Mouse (Mus musculus): ENCODE results near the gene Dynll1. TPM values are rescaled to one million over a fixed set of nuclear protein-coding genes. Genes with fewer than 3 reads are reported as not detected.

Gene Dynll1
- 1,439 and 1,513 TPM in 2 replicates for polyA plus RNA-seq (2015; fragmentation: Nextera tagmentation; extraction: Ambion mirVana)

DNA sequence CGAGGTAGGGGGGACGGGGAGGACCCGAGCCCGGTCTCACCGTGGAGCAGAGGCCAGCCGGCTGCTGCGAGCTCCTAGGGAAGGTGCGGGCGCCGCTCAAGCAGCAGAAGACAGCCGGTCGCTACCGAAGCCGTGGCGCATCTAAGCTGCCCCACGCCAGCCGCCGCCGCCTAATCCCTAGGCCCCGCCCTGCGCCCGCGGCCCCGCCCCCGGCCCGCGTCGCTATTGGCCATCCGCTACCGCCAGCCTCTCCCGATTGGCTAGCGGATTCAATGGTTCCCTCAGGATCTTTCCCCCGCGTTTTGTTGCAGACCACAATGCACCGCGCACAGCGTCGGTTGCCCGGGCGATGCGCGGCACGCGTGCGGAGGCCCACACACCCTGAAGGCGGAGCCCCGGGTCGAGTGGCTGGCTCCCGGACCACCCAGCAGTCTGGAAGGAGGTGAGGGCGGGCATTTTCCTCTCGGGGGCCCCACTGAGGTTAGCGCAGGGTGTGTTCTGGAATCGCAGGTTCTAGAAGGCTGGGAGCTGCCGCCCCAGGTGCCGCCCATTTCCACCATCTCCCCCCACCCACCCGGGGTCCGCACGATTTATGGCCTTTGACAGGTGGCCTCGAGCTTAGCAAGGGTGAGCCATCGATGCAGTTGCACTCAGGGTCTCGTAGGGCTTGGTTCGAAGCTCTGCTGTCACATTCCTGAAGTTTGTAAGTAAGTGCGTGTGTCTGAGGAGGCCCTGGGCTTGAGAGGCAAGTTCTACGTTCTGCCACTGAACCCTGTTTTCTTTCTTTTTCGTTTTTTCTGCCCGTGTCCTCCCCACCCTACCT, at the start of gene Dynll1:
TSS of gene Dynll1 (minus strand) at position 208 of the 823 bp plus-strand sequence.
- WGBS: under 1% methylated on average over 65 of the region's 66 CpGs

DNA sequence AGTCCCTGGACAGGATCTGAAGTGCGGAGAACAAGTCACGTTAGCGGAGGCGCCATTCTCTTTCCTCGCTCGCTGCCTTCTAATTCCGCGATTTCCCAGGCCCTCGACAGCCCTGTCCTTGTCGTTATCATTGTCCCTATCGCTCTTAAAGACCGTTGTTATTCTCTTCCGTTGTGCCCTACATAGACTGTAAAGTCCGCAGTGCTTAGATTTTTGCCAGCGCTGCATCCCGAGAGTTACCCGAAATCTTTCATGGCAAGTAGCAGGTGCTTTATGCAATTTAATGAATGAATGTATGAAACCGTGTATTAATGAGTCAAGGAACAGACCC, 48.4 kb upstream of the Dynll1 start:
- WGBS: under 1% methylated on average over 18 of the region's 18 CpGs

More for the DNA sequence above, at the start of gene Dynll1:
- H3K4me3 ChIP-seq: peak within 1 kb of the TSS; percentile 93
- H3K36me3 ChIP-seq: peaks cover 30% of the 10 kb centered on the region
- no peaks in the 10 kb centered on the region for H3K9me3 ChIP-seq
- peak; percentile 97 for ATAC-seq (ENCODE audit: borderline replicate concordance, extremely low read depth, low FRiP score, low TSS enrichment)
- peaks cover 28% of the 10 kb centered on the region for H3K4me1 ChIP-seq
- H3K27ac ChIP-seq: peak within 1 kb of the TSS; percentile 96
- H3K4me2 ChIP-seq: peak within 1 kb of the TSS; percentile 83
- H3K27me3 ChIP-seq: no peaks in the 10 kb centered on the region
- peak within 1 kb of the TSS; percentile 95 for H3K9ac ChIP-seq

DNA sequence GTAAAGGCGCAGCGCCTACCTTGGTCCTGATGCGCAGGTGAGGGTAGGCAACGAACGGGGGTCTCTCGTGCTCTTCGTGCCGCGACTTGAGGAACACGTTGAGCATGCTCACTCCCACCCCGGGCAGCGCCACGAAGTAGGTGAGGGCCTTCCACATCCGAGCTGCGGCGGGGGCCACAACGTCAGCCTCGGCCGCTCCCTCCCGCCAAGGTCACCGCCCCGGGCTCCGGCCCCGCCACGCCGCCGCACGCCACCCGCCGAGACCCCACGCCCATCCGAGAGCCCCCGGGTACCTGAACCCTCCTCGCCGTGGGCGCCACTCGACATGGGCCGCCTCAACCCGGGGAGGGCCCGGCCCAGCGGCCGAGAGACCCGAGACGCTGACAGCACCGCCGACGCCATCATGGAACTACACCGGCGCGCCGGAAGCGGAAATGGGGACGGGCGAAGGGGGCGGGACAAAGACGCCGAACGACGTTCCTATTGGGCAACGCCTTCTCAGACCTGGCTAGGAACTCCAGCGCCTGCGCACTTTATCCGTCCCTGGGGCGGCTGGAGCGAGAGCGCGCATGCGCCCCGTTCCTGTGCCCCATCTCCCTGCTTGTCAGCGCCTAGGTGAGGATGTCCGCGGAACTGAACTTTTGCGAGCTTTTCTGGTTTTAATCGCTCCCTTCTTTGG, 47.9 kb upstream of the Dynll1 start, which contains the start of gene Cox6a1:
TSS of gene Cox6a1 (minus strand) at position 436 of the 679 bp plus-strand sequence.
- peaks cover 27% of the 10 kb centered on the region for H3K36me3 ChIP-seq
- no peaks in the 10 kb centered on the region for H3K27me3 ChIP-seq
- H3K9ac ChIP-seq: peak within 1 kb of the TSS; percentile 91
- WGBS: 0% methylated on average over 67 of the region's 74 CpGs
- peaks cover 13% of the 10 kb centered on the region for H3K4me1 ChIP-seq
- peak within 1 kb of the TSS; percentile 90 for H3K4me3 ChIP-seq
- peak within 1 kb of the TSS; percentile 70 for H3K4me2 ChIP-seq
- peak within 1 kb of the TSS; percentile 78 for H3K27ac ChIP-seq
- no peaks in the 10 kb centered on the region for H3K9me3 ChIP-seq
- ATAC-seq (ENCODE audit: borderline replicate concordance, extremely low read depth, low FRiP score, low TSS enrichment): peak; percentile 92

More for the DNA sequence above, 48.4 kb upstream of the Dynll1 start:
- Histone ChIP-seq H3K4me3 (peak overlapping the region; percentile 90), H3K9me3 (no peaks in the 10 kb centered on the region), H3K36me3 (peaks cover 22% of the 10 kb centered on the region), H3K9ac (peak overlapping the region; percentile 50), H3K4me2 (peak overlapping the region; percentile 70), H3K4me1 (peaks cover 13% of the 10 kb centered on the region), H3K27ac (peak overlapping the region; percentile 78), H3K27me3 (no peaks in the 10 kb centered on the region)
- ATAC-seq (ENCODE audit: borderline replicate concordance, extremely low read depth, low FRiP score, low TSS enrichment): peak; percentile 11; the same call in 1 of the 2 replicates

DNA sequence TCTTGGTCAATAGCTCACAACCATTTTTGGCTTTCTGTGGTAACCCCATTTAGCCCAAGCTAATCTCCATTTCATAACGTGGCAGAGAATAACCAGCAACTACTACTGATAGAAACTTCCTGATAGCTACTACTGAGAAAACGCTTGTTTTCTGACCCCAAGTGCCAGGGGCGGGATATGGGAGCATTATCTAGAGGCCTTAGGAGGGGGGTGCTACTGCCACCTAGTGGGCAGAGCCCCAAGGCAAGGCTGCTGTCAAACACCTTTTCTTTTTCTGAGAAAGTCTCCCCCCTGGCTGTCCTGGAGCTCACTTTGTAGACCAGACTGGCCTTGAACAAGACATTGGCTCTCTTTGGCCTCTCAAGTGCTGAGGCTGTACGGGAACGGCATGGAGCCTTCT, 46.8 kb upstream of the Dynll1 start:
- Histone ChIP-seq H3K4me2 (peak overlapping the region; percentile 70), H3K27ac (no peak overlapping the region), H3K27me3 (no peaks in the 10 kb centered on the region), H3K4me1 (peaks cover 16% of the 10 kb centered on the region), H3K4me3 (peak overlapping the region; percentile 90), H3K9ac (peak overlapping the region; percentile 91), H3K36me3 (peaks cover 38% of the 10 kb centered on the region), H3K9me3 (no peaks in the 10 kb centered on the region)
- under 1% methylated on average over 5 of the region's 5 CpGs for WGBS
- ATAC-seq (ENCODE audit: borderline replicate concordance, extremely low read depth, low FRiP score, low TSS enrichment): no peak

DNA sequence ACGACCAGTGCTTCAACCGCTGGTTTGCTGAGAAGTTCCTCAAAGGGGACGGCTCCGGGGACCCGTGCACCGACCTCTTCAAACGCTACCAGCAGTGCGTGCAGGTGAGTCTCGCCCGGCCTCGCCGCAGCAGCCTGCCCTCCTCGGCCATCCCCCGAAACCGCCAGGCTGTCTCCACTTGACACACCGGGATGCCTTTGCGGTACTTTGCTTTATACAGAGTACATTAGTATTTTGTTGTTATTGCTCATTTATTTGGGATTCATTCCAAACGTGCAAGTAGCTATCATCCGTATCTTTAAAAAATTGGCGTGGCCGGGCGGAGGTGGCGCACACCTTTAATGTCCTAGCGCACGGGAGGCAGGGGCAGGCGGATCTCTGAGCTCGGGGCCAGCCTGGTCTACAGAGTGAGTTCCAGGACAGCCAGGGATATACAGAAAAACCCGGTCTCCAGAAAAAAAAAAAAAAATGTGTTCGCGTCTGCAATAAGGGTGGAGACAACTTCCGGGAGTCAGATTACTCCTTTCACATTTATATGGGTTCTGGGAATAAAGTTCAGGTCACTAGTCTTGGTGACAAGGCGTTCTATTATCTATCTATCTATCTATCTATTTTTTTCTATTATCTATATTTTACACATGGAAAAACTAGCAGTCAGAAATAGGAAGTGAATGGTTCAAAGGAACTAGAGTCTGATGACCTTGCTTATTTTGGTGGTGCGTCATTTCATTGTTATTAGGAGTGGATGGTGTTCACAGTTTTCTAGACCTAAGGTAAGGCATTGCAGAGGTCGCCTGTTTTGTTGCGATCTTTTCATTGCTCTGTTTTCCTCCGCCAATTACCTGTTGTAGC, 40.7 kb upstream of the Dynll1 start:
- ATAC-seq (ENCODE audit: borderline replicate concordance, extremely low read depth, low FRiP score, low TSS enrichment): 0 out of 2 replicates have a peak, but pooled peaks have one; percentile 19
- Histone ChIP-seq H3K27ac (peak overlapping the region; percentile 69; the same call in 1 of the 2 replicates), H3K4me3 (peak overlapping the region; percentile 69), H3K4me1 (peaks cover 24% of the 10 kb centered on the region), H3K36me3 (peaks cover 43% of the 10 kb centered on the region), H3K4me2 (peak overlapping the region; percentile 60), H3K27me3 (no peaks in the 10 kb centered on the region), H3K9me3 (no peaks in the 10 kb centered on the region), H3K9ac (peak overlapping the region; percentile 78)
- 9% methylated on average over 36 of the region's 36 CpGs for WGBS

DNA sequence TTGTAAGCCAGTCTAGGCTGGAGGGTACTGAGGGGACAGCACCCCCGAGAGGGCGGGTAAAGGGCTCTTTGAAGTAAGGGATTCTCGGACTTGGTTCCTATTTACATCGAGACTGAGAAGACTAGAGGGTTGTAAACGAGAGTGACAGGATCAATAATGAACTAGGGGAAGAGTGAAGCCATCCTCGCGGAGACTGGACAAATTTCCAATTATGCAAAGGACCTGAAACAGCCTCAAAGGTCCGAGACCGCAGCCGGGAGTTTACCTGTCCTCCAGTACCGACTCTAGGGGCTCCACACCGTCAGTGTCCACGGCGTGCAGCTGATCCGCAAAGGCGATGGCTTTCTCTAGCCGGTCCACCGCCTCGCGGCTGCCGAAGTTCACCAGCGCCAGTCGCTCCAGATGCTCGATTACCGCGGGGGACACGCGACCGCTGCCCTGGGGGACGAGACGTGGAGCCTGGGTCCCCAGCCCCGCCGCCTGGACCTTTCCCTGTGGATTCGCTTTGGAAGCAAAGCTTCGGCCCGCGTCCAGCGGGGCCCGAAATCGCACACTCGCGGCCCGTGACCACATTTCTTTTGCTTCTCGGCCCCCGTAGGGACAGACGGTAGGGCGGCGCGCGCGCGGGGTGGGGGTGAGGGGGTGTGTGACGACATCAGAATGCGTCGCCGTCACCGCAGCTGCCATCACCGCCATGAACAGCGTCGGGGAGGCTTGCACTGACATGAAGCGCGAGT, 39.9 kb upstream of the Dynll1 start, which contains the start of the genes Gatc and Triap1:
TSS of gene Gatc (minus strand) at position 602 of the 737 bp plus-strand sequence.
TSS of gene Triap1 (plus strand) at position 649 of the 737 bp plus-strand sequence.
- under 1% methylated on average over 62 of the region's 62 CpGs for WGBS
- Histone ChIP-seq H3K36me3 (peaks cover 43% of the 10 kb centered on the region), H3K27me3 (no peaks in the 10 kb centered on the region), H3K4me2 (peak within 1 kb of the TSS; percentile 60), H3K9me3 (no peaks in the 10 kb centered on the region), H3K4me3 (peak within 1 kb of the TSS; percentile 69), H3K27ac (peak within 1 kb of the TSS; percentile 69), H3K4me1 (peaks cover 24% of the 10 kb centered on the region), H3K9ac (peak within 1 kb of the TSS; percentile 78)
- ATAC-seq (ENCODE audit: borderline replicate concordance, extremely low read depth, low FRiP score, low TSS enrichment): peak; percentile 93

DNA sequence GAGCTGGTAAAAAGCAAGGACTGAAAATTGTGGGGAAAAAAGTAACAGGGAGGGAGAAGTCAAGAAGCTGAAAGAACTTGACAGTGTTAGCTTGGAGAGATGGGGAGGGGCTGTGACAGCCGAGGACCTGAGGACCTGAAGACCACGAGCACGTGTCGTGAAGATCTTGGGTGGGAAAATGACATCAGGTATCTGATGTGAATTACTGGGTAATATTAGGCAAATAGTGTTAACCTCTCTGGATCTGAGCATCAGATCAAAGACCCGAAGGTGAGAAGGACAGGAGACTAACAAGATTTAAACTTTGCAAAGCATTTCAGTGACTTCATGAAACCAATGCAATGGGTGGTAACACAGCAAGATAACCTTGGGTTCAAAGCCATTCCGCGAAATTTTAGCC, 39.2 kb upstream of the Dynll1 start:
- Histone ChIP-seq H3K36me3 (peaks cover 43% of the 10 kb centered on the region), H3K9ac (peak overlapping the region; percentile 78), H3K4me2 (peak overlapping the region; percentile 60), H3K27me3 (no peaks in the 10 kb centered on the region), H3K27ac (no peak overlapping the region), H3K4me1 (peaks cover 24% of the 10 kb centered on the region), H3K9me3 (no peaks in the 10 kb centered on the region), H3K4me3 (peak overlapping the region; percentile 69)
- WGBS: 16% methylated on average over 7 of the region's 7 CpGs
- no peak for ATAC-seq (ENCODE audit: borderline replicate concordance, extremely low read depth, low FRiP score, low TSS enrichment)

DNA sequence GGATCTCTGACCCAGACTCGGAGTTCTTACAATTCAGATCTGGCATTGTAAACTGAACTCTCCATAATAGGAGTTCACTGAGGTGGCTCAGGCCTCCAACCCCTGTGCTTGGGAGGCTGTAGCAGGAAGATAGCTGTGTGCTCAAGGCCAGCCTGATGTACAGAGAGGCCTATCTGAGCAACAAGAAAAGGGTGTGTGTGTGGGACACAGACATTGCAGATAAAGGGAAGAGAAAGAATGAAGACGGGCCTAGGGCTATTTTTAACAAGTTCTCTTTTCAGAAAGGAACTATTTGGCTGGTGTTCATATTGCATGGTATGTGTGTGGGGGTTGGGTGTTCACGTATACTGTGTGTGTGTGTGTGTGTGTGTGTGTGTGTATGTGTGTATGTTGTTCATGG, 32.8 kb upstream of the Dynll1 start:
- no peak overlapping the region for H3K9ac ChIP-seq
- no peak overlapping the region for H3K4me3 ChIP-seq
- H3K27me3 ChIP-seq: no peaks in the 10 kb centered on the region
- 71% methylated on average over 3 of the region's 3 CpGs for WGBS
- H3K4me2 ChIP-seq: no peak overlapping the region
- H3K27ac ChIP-seq: no peak overlapping the region
- ATAC-seq (ENCODE audit: borderline replicate concordance, extremely low read depth, low FRiP score, low TSS enrichment): no peak
- H3K4me1 ChIP-seq: peaks cover 9% of the 10 kb centered on the region
- peaks cover 62% of the 10 kb centered on the region for H3K36me3 ChIP-seq
- H3K9me3 ChIP-seq: no peaks in the 10 kb centered on the region

DNA sequence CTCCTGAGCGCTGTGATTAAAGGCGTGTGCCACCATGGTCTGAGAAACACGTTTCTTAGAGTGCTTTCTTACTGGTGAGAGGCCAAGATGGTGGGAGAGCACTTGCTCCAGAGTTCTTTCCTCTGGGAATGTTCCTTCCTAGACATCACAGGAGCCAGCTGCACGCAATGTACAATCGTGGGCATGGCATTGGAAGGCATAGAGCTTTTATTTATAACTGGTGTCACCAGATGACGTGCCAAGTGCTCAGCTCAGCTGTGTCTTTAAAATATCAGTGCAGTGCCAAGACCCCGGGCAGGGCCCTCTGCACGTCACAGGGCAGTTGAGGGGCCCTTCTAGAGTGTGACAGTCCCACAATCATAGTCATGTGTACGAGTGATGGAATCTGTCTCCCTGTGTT, 30.2 kb upstream of the Dynll1 start:
- Histone ChIP-seq H3K27me3 (no peaks in the 10 kb centered on the region), H3K4me1 (peaks cover 20% of the 10 kb centered on the region), H3K9ac (no peak overlapping the region), H3K4me3 (no peak overlapping the region), H3K27ac (no peak overlapping the region), H3K36me3 (peaks cover 57% of the 10 kb centered on the region), H3K4me2 (no peak overlapping the region), H3K9me3 (no peaks in the 10 kb centered on the region)
- 81% methylated on average over 9 of the region's 9 CpGs for WGBS
- no peak for ATAC-seq (ENCODE audit: borderline replicate concordance, extremely low read depth, low FRiP score, low TSS enrichment)

DNA sequence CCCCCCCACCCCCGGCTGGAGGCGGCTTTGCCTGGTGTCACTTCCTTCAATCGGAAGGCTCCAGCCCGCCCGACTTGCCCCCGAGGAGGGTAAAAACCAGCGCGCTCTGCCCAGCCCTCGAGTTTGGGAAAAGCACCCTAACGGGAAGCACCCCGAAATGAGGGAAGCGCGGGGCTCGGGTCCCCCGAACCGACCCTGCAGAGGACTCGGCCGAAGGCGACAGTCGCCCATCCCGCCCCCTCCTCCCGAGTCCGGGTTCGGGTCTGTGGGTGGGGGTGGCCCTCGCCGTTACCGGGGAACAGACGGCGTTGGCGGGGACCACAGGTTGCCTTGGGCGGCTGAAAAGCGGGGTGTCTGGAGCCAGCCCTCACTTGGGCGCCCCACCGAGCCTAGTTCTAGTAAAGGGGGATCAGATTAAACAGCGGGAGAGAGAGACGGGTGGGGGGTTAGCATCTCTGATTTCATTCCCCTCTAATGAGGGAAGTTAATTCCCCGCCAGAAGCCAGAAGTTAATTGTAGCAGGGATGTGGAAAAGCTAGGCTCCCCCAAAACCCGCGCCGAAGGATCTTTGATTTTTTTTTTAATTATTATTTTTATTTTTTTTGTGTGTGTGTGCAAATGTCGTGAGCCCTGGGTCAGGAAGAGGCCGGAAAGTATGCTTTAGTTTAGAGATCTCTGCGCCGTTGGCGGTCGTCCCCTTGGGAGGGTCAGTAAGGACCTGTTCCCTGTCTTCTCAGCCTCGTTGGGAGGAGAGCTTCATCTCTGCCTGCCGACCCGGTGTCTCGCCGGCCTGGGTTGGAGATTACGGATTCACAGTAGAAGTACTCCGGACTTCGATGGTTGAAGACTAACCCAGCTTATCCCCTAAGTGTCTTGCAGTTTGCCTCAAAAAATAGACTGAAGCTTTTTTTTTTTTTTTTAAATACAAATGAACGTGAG, 27.1 kb upstream of the Dynll1 start:
- peak; percentile 47 for ATAC-seq (ENCODE audit: borderline replicate concordance, extremely low read depth, low FRiP score, low TSS enrichment)
- H3K4me1 ChIP-seq: peaks cover 25% of the 10 kb centered on the region
- peak overlapping the region; percentile 88 for H3K27ac ChIP-seq
- no peaks in the 10 kb centered on the region for H3K9me3 ChIP-seq
- 1% methylated on average over 47 of the region's 55 CpGs for WGBS
- peak overlapping the region; percentile 97 for H3K9ac ChIP-seq
- peak overlapping the region; percentile 94 for H3K4me3 ChIP-seq
- H3K36me3 ChIP-seq: peaks cover 27% of the 10 kb centered on the region
- H3K4me2 ChIP-seq: peak overlapping the region; percentile 77
- no peaks in the 10 kb centered on the region for H3K27me3 ChIP-seq
